Mouse (Mus musculus) midbrain, embryonic 11.5 days (tissue): ENCODE measurements around the gene Dlg4. TPM values are rescaled to one million over a fixed set of nuclear protein-coding genes. Genes with fewer than 3 reads are reported as not detected.

Experiments
- ATAC-seq: fragments of 200-750 bp; cut with Nextera tagmentation; 2 replicates; pipeline ENCODE4 v1.8.0; 2017; ENCODE audit warnings: moderate TSS enrichment, moderate library complexity; ENCODE audit not compliant: low FRiP score
- DNase-seq: peaks from one replicate; pipeline ENCODE4 v3.0.0; 2015; ENCODE audit warnings: low spot score; ENCODE audit errors: missing footprints
- H3K27ac ChIP-seq: fragments of 300-500 bp; sonication (generic); 2 replicates; pipeline ENCODE4 v1.5.1; 2014; ENCODE audit warnings: low read depth, low read length
- H3K27me3 ChIP-seq: fragments of 300-500 bp; sonication (generic); 2 replicates; pipeline ENCODE4 v1.6.1; 2014; ENCODE audit warnings: mild to moderate bottlenecking, low read length, moderate library complexity, mixed read lengths; ENCODE audit not compliant: control insufficient read depth, insufficient read depth
- H3K36me3 ChIP-seq: fragments of 300-500 bp; sonication (generic); 2 replicates; pipeline ENCODE4 v1.6.1; 2014; ENCODE audit warnings: mild to moderate bottlenecking, low read length, moderate library complexity, mixed read lengths; ENCODE audit not compliant: control insufficient read depth, insufficient read depth
- H3K4me1 ChIP-seq: fragments of 300-500 bp; sonication (generic); 2 replicates; pipeline ENCODE4 v1.6.1; 2014; ENCODE audit warnings: low read length; ENCODE audit not compliant: control insufficient read depth, insufficient read depth
- H3K4me2 ChIP-seq: fragments of 300-500 bp; sonication (generic); 2 replicates; pipeline ENCODE4 v1.6.1; 2014; ENCODE audit warnings: mild to moderate bottlenecking, moderate library complexity
- H3K4me3 ChIP-seq: fragments of 300-500 bp; sonication (generic); 2 replicates; pipeline ENCODE4 v1.5.1; 2014; ENCODE audit warnings: low read depth, low read length
- H3K9ac ChIP-seq: fragments of 300-500 bp; sonication (generic); 2 replicates; pipeline ENCODE4 v1.6.1; 2014; ENCODE audit warnings: low read length
- H3K9me3 ChIP-seq: fragments of 300-500 bp; sonication (generic); 2 replicates; pipeline ENCODE4 v1.6.1; 2016; ENCODE audit warnings: low read length; ENCODE audit not compliant: control insufficient read depth
- WGBS: fragments of 180-500 bp; shearing (Covaris S2); extraction: QIAGEN DNeasy Blood & Tissue Kit; methylation state at CpG from one replicate; pipeline ENCODE4 v1.1.7; 2014; 5-methylcytosine and 5-hydroxymethylcytosine counted together
- polyA plus RNA-seq: library from polyadenylated mRNA; unstranded; fragments of >200 nt; fragmentation: Nextera tagmentation; extraction: Ambion mirVana; gene quantifications from 2 replicates; pipeline ENCODE4 v1.2.1, GENCODE M21; 2014

Dlg4 gene
- polyA plus RNA-seq, 1 experiment from 2014 or later, result 15.2 TPM

GRCm38 (mm10) chr11:70030651-70031320, 14.0 kb downstream of the Dlg4 start:
- H3K27ac ChIP-seq, result peak overlapping the region; percentile 95
- peaks cover 37% of the 10 kb centered on the region for H3K4me1 ChIP-seq
- no peaks in the 10 kb centered on the region for H3K27me3 ChIP-seq
- no peak for ATAC-seq
- DNase-seq, result no peak
- H3K36me3 ChIP-seq, result peaks cover 12% of the 10 kb centered on the region
- peak overlapping the region; percentile 59; the same call in 1 of the 2 replicates for H3K9ac ChIP-seq
- peak overlapping the region; percentile 69 for H3K4me2 ChIP-seq
- peak overlapping the region; percentile 31 for H3K4me3 ChIP-seq
- 92% methylated on average over 28 of the region's 28 CpGs for WGBS
- no peaks in the 10 kb centered on the region for H3K9me3 ChIP-seq

GRCm38 (mm10) chr11:70031321-70031670, 14.6 kb downstream of the Dlg4 start:
- Histone ChIP-seq H3K4me3 (no peak overlapping the region), H3K9ac (no peak overlapping the region), H3K27ac (no peak overlapping the region), H3K9me3 (no peaks in the 10 kb centered on the region), H3K4me1 (peaks cover 32% of the 10 kb centered on the region), H3K36me3 (peaks cover 12% of the 10 kb centered on the region), H3K4me2 (no peak overlapping the region), H3K27me3 (no peaks in the 10 kb centered on the region)
- ATAC-seq (no peak), DNase-seq (no peak)
- WGBS, result 98% methylated on average over 11 of the region's 11 CpGs

- Histone ChIP-seq H3K4me2 (no peak overlapping the region), H3K4me1 (no peaks in the 10 kb centered on the region), H3K9me3 (no peaks in the 10 kb centered on the region), H3K27me3 (no peaks in the 10 kb centered on the region), H3K9ac (no peak overlapping the region), H3K27ac (no peak overlapping the region), H3K4me3 (no peak overlapping the region), H3K36me3 (peaks cover 8% of the 10 kb centered on the region)
- 85% methylated on average over 7 of the region's 7 CpGs for WGBS
- no peak for DNase-seq
- no peak for ATAC-seq
Measured at GRCm38 (mm10) chr11:70038174-70038573, 21.4 kb downstream of the Dlg4 start.

- no peak for ATAC-seq
- Histone ChIP-seq H3K27me3 (no peaks in the 10 kb centered on the region), H3K27ac (no peak overlapping the region), H3K4me1 (no peaks in the 10 kb centered on the region), H3K9me3 (no peaks in the 10 kb centered on the region), H3K4me3 (no peak overlapping the region), H3K4me2 (no peak overlapping the region), H3K36me3 (peaks cover 9% of the 10 kb centered on the region), H3K9ac (no peak overlapping the region)
- peak; percentile 78 for DNase-seq
- WGBS, result 92% methylated on average over 10 of the region's 10 CpGs
Measured at GRCm38 (mm10) chr11:70039631-70040030, 22.9 kb downstream of the Dlg4 start.

GRCm38 (mm10) chr11:70040184-70040583, 23.4 kb downstream of the Dlg4 start:
- ATAC-seq (no peak), DNase-seq (peak; percentile 31)
- WGBS, result 93% methylated on average over 7 of the region's 7 CpGs
- Histone ChIP-seq H3K4me3 (no peak overlapping the region), H3K4me2 (no peak overlapping the region), H3K4me1 (no peaks in the 10 kb centered on the region; the same call in 1 of the 2 replicates), H3K9ac (no peak overlapping the region), H3K36me3 (peaks cover 11% of the 10 kb centered on the region), H3K9me3 (no peaks in the 10 kb centered on the region), H3K27ac (no peak overlapping the region), H3K27me3 (no peaks in the 10 kb centered on the region)

GRCm38 (mm10) chr11:70042309-70043085, 25.8 kb downstream of the Dlg4 start:
- ATAC-seq (no peak), DNase-seq (peak; percentile 70)
- peaks cover 11% of the 10 kb centered on the region for H3K36me3 ChIP-seq
- H3K27ac ChIP-seq, result no peak overlapping the region
- H3K9me3 ChIP-seq, result no peaks in the 10 kb centered on the region
- no peak overlapping the region for H3K4me2 ChIP-seq
- H3K9ac ChIP-seq, result no peak overlapping the region
- H3K4me1 ChIP-seq, result no peaks in the 10 kb centered on the region; the same call in 1 of the 2 replicates
- no peaks in the 10 kb centered on the region for H3K27me3 ChIP-seq
- 88% methylated on average over 23 of the region's 23 CpGs for WGBS
- no peak overlapping the region for H3K4me3 ChIP-seq

GRCm38 (mm10) chr11:70043665-70044064, 26.9 kb downstream of the Dlg4 start:
- Histone ChIP-seq H3K27me3 (no peaks in the 10 kb centered on the region), H3K27ac (no peak overlapping the region), H3K4me1 (no peaks in the 10 kb centered on the region; the same call in 1 of the 2 replicates), H3K4me2 (no peak overlapping the region), H3K36me3 (peaks cover 11% of the 10 kb centered on the region), H3K4me3 (no peak overlapping the region), H3K9me3 (no peaks in the 10 kb centered on the region), H3K9ac (no peak overlapping the region)
- WGBS, result 89% methylated on average over 7 of the region's 7 CpGs
- no peak for ATAC-seq
- DNase-seq, result no peak

- Histone ChIP-seq H3K4me3 (no peak overlapping the region), H3K27me3 (no peaks in the 10 kb centered on the region), H3K9ac (no peak overlapping the region), H3K27ac (no peak overlapping the region), H3K4me2 (no peak overlapping the region), H3K36me3 (peaks cover 7% of the 10 kb centered on the region), H3K9me3 (no peaks in the 10 kb centered on the region), H3K4me1 (no peaks in the 10 kb centered on the region; the same call in 1 of the 2 replicates)
- 34% methylated on average over 9 of the region's 9 CpGs for WGBS
- DNase-seq (no peak), ATAC-seq (no peak)
Measured at GRCm38 (mm10) chr11:70045435-70045834, 28.7 kb downstream of the Dlg4 start.

- DNase-seq (peak; percentile 79), ATAC-seq (no peak)
- no peak overlapping the region for H3K27ac ChIP-seq
- no peak overlapping the region for H3K9ac ChIP-seq
- no peaks in the 10 kb centered on the region; the same call in 1 of the 2 replicates for H3K4me1 ChIP-seq
- no peak overlapping the region for H3K4me3 ChIP-seq
- no peaks in the 10 kb centered on the region for H3K27me3 ChIP-seq
- H3K4me2 ChIP-seq, result no peak overlapping the region
- 0 out of 2 replicates have a peak, but pooled peaks cover 3% of the 10 kb centered on the region for H3K36me3 ChIP-seq
- no peaks in the 10 kb centered on the region for H3K9me3 ChIP-seq
- 75% methylated on average over 6 of the region's 6 CpGs for WGBS
Measured at GRCm38 (mm10) chr11:70049366-70049765, 32.6 kb downstream of the Dlg4 start.
